In genomic region chr2:153921246-153921645, GRCm38 (mm10) we compare ENCODE assay signal across 45 mouse cellular contexts. TPM values are rescaled to one million over a fixed set of nuclear protein-coding genes. Genes with fewer than 3 reads are reported as not detected.
DNase-seq lines count a peak whose midpoint lies in the region.
"Had no signal": no experiment of that assay in that cellular context is flagged by ENCODE, and none has a peak within 500 bp of the region (broad histone marks: within the 10 kb centered on the region; RNA-seq: fewer than 3 reads in every experiment).

No protein-coding gene starts in this region.

- peak; percentile 36 for DNase-seq in adrenal gland, adult 2 months
- no peak for DNase-seq in adrenal gland, adult (ENCODE audit: inconsistent age in 2 of 2, low spot score in 1 of 2)
- DNase-seq in layer of hippocampus, adult 9-11 months, result peak; percentile 27
- no peak for DNase-seq in layer of hippocampus, postnatal 10 days (ENCODE audit: low spot score in 2 of 2)
- DNase-seq in right cerebral cortex, adult 2 months (ENCODE audit: low spot score in 2 of 2), result peak; percentile 33 to 37
- no peak for DNase-seq in right cerebral cortex, postnatal 14 days
- DNase-seq in kidney, adult 9 months, result no peak
- DNase-seq: adrenal gland, postnatal 10 days; cerebellum, adult 18-20 months; cerebellum, postnatal 10 days; gastrocnemius, postnatal 25 days; heart, adult 11 months; heart, postnatal 36 days; kidney, adult 8-10 months; kidney, postnatal 10 days; liver; lung, adult 2 months; lung, postnatal 10 days; midbrain, embryonic 14.5 days; thymus, postnatal 14 days had no signal

RNA-seq across cellular contexts. Expression of gene Bpifb3, which starts 3.2 kb away (rescaled TPM):
- not detected for total RNA-seq in adrenal gland, adult 2 months (2021)
- polyA plus RNA-seq in adrenal gland, adult 2 months (2012; rRNA removed), result not detected in 2 replicates
- not detected for total RNA-seq in layer of hippocampus, postnatal 10 days (2021)
- total RNA-seq: adrenal gland, postnatal 10 days; CH12.LX; common myeloid progenitor, adult 5-6 weeks; ES-E14; gastrocnemius, adult 18-20 months; gastrocnemius, postnatal 25 days; heart, postnatal 36 days; hindbrain, postnatal 0 days; layer of hippocampus, postnatal 25 days; monocyte, adult 5-6 weeks had no signal
- polyA plus RNA-seq: activated CD4-positive, CD25-positive, alpha-beta regulatory T cell, adult 4 months; C2C12; erythroblast, embryonic 14.5 days; forebrain, embryonic 11.5 days; forebrain, embryonic 16.5 days; heart, embryonic 11.5 days; heart, embryonic 16.5 days; hindbrain, embryonic 12.5 days; hindbrain, postnatal 0 days; intestine, embryonic 16.5 days; large intestine, adult 2 months; limb, embryonic 11.5 days; liver, embryonic 14.5 days; lung, adult 2 months; macrophage; midbrain, embryonic 14.5 days; neural tube, embryonic 14.5 days; stomach, embryonic 15.5 days; urinary bladder, adult 2 months had no signal

RNA-seq across cellular contexts. Expression of gene Bpifb4, which starts 16.8 kb away (rescaled TPM):
- total RNA-seq in adrenal gland, adult 2 months (2021), result not detected
- polyA plus RNA-seq in adrenal gland, adult 2 months (2012; rRNA removed), result 0.07 TPM in 1 of 2 replicates, not detected in the other
- total RNA-seq in layer of hippocampus, postnatal 10 days (2021), result not detected
- total RNA-seq: adrenal gland, postnatal 10 days; CH12.LX; common myeloid progenitor, adult 5-6 weeks; ES-E14; gastrocnemius, adult 18-20 months; gastrocnemius, postnatal 25 days; heart, postnatal 36 days; hindbrain, postnatal 0 days; layer of hippocampus, postnatal 25 days; monocyte, adult 5-6 weeks had no signal
- polyA plus RNA-seq: activated CD4-positive, CD25-positive, alpha-beta regulatory T cell, adult 4 months; brain, embryonic 14.5 days; erythroblast, embryonic 14.5 days; forebrain, embryonic 11.5 days; forebrain, embryonic 16.5 days; heart, embryonic 11.5 days; heart, embryonic 16.5 days; hindbrain, embryonic 12.5 days; intestine, embryonic 16.5 days; large intestine, adult 2 months; limb, embryonic 11.5 days; lung, adult 2 months; macrophage; midbrain, embryonic 14.5 days; neural tube, embryonic 14.5 days; stomach, embryonic 15.5 days; urinary bladder, adult 2 months had no signal

RNA-seq across cellular contexts. Expression of gene Bpifb6, which starts 21.1 kb away (rescaled TPM):
- total RNA-seq in adrenal gland, adult 2 months (2021), result 1 to 10 TPM in 1 of 2 experiments, under 1 TPM in 1; 0.55 to 6.3 TPM
- polyA plus RNA-seq in adrenal gland, adult 2 months (2012; rRNA removed), result 0.06 TPM in 1 of 2 replicates, not detected in the other
- total RNA-seq in layer of hippocampus, postnatal 10 days (2021), result not detected
- total RNA-seq: CH12.LX; common myeloid progenitor, adult 5-6 weeks; ES-E14; gastrocnemius, adult 18-20 months; gastrocnemius, postnatal 25 days; heart, postnatal 36 days; hindbrain, postnatal 0 days; layer of hippocampus, postnatal 25 days; monocyte, adult 5-6 weeks had no signal
- polyA plus RNA-seq: activated CD4-positive, CD25-positive, alpha-beta regulatory T cell, adult 4 months; C2C12; embryonic facial prominence, embryonic 14.5 days; erythroblast, embryonic 14.5 days; forebrain, embryonic 11.5 days; forebrain, embryonic 16.5 days; heart, embryonic 11.5 days; heart, embryonic 16.5 days; hindbrain, embryonic 12.5 days; intestine, embryonic 16.5 days; large intestine, adult 2 months; limb, embryonic 11.5 days; liver, embryonic 14.5 days; lung, adult 2 months; macrophage; midbrain, embryonic 14.5 days; neural tube, embryonic 14.5 days; stomach, embryonic 15.5 days had no signal

RNA-seq across cellular contexts. Expression of gene Bpifb2, which starts 46.4 kb away (rescaled TPM):
- under 1 TPM in 1 of 2 experiments, not detected in 1; 0.17 TPM for total RNA-seq in adrenal gland, adult 2 months (2021)
- not detected in 2 replicates for polyA plus RNA-seq in adrenal gland, adult 2 months (2012; rRNA removed)
- total RNA-seq in layer of hippocampus, postnatal 10 days (2021), result not detected
- total RNA-seq: CH12.LX; common myeloid progenitor, adult 5-6 weeks; ES-E14; gastrocnemius, adult 18-20 months; gastrocnemius, postnatal 25 days; heart, postnatal 36 days; layer of hippocampus, postnatal 25 days; monocyte, adult 5-6 weeks had no signal
- polyA plus RNA-seq: activated CD4-positive, CD25-positive, alpha-beta regulatory T cell, adult 4 months; brain, embryonic 14.5 days; C2C12; embryonic facial prominence, embryonic 14.5 days; erythroblast, embryonic 14.5 days; forebrain, embryonic 11.5 days; forebrain, embryonic 16.5 days; heart, embryonic 11.5 days; heart, embryonic 16.5 days; hindbrain, embryonic 12.5 days; intestine, embryonic 16.5 days; large intestine, adult 2 months; liver, embryonic 14.5 days; lung, adult 2 months; macrophage; midbrain, embryonic 14.5 days; neural tube, embryonic 14.5 days; stomach, embryonic 15.5 days; urinary bladder, adult 2 months had no signal

RNA-seq across cellular contexts. Expression of gene Sun5, which starts 50.4 kb away (rescaled TPM):
- total RNA-seq in adrenal gland, adult 2 months (2021), result not detected
- polyA plus RNA-seq in adrenal gland, adult 2 months (2012; rRNA removed), result not detected in 2 replicates
- total RNA-seq in layer of hippocampus, postnatal 10 days (2021), result not detected
- total RNA-seq: adrenal gland, postnatal 10 days; common myeloid progenitor, adult 5-6 weeks; ES-E14; gastrocnemius, adult 18-20 months; gastrocnemius, postnatal 25 days; heart, postnatal 36 days; hindbrain, postnatal 0 days; layer of hippocampus, postnatal 25 days; monocyte, adult 5-6 weeks had no signal
- polyA plus RNA-seq: activated CD4-positive, CD25-positive, alpha-beta regulatory T cell, adult 4 months; brain, embryonic 14.5 days; C2C12; embryonic facial prominence, embryonic 14.5 days; erythroblast, embryonic 14.5 days; forebrain, embryonic 11.5 days; forebrain, embryonic 16.5 days; heart, embryonic 11.5 days; heart, embryonic 16.5 days; hindbrain, embryonic 12.5 days; hindbrain, postnatal 0 days; intestine, embryonic 16.5 days; large intestine, adult 2 months; limb, embryonic 11.5 days; liver, embryonic 14.5 days; lung, adult 2 months; macrophage; midbrain, embryonic 14.5 days; neural tube, embryonic 14.5 days; stomach, embryonic 15.5 days; urinary bladder, adult 2 months had no signal

Comparison
In these comparisons a context has a peak if more than half of its experiments do, and no peak if none do; other contexts are left out.
1. DNase-seq: peak in adrenal gland, adult 2 months (single experiment), layer of hippocampus, adult 9-11 months (single experiment) and right cerebral cortex, adult 2 months (2 of 2); none in adrenal gland, adult (0 of 2), layer of hippocampus, postnatal 10 days (0 of 2), right cerebral cortex, postnatal 14 days (single experiment) and kidney, adult 9 months (single experiment).